1 mouse cellular context compared by ENCODE assay signal in genomic region chr2:121909975-121910374, GRCm38 (mm10).
TF ChIP-seq lines count a peak whose summit lies in the region.

No protein-coding gene starts in this region.

TF ChIP-seq in MEL, 35 proteins besides CTCF, POLR2A, EP300 and RAD21:
- TF ChIP-seq TAL1 (IDR thresholded peaks at IDR 0.05; ENCODE audit: low read length) (no peak), POLR2AphosphoS2 (IDR thresholded peaks at IDR 0.05; ENCODE audit: low read length) (no peak), MAZ (IDR thresholded peaks at IDR 0.05; ENCODE audit: low read depth, low read length) (no peak), E2F4 (IDR thresholded peaks at IDR 0.05; ENCODE audit: borderline replicate concordance, low read depth, low read length) (no peak), JUND (IDR thresholded peaks at IDR 0.05; ENCODE audit: low read depth, low read length) (no peak), SMC3 (IDR thresholded peaks at IDR 0.05; ENCODE audit: low read depth, low read length) (peak; percentile 21; the same call in 1 of the 2 replicates), MYC (IDR thresholded peaks at IDR 0.05; ENCODE audit: low read depth, low read length) (no peak), TCF12 (IDR thresholded peaks at IDR 0.05; ENCODE audit: low read depth, low read length) (no peak)
